ENCODE assay signal across 12 mouse cellular contexts in genomic region chr14:47986483-47986882, GRCm38 (mm10).
A peak's percentile ranks its signal among the peaks of the same experiment; 100 is the strongest.
DNase-seq lines count a peak whose midpoint lies in the region; ATAC-seq and TF ChIP-seq lines count a peak whose summit lies in the region.
"Had no signal": no experiment of that assay in that cellular context is flagged by ENCODE, and none has a peak within 500 bp of the region (broad histone marks: within the 10 kb centered on the region; RNA-seq: fewer than 3 reads in every experiment).

No protein-coding gene starts in this region.

- intact Hi-C loops in gastrocnemius, adult 2 months (cut with DNase I), result no loop called here

- H3K4me2 ChIP-seq in lung, embryonic 14.5 days, result 0 out of 2 replicates have a peak overlapping the region, but pooled peaks have one; percentile 7
- no peak overlapping the region for H3K4me2 ChIP-seq in stomach, embryonic 15.5 days
- H3K4me2 ChIP-seq: heart, embryonic 15.5 days had no signal

- peaks cover 9% of the 10 kb centered on the region; the same call in 1 of the 2 replicates for H3K4me1 ChIP-seq in lung, embryonic 14.5 days (ENCODE audit: insufficient read depth)
- H3K4me1 ChIP-seq in lung, adult 2 months (ENCODE audit: control insufficient read depth, insufficient read depth, low read length), result no peaks in the 10 kb centered on the region
- H3K4me1 ChIP-seq in stomach, embryonic 15.5 days, result no peaks in the 10 kb centered on the region
- H3K4me1 ChIP-seq: heart, embryonic 15.5 days had no signal

- H3K4me3 ChIP-seq in lung, embryonic 14.5 days (ENCODE audit: low read depth, low read length), result no peak overlapping the region
- H3K4me3 ChIP-seq in lung, adult 2 months (replicated peaks; ENCODE audit: extremely low read depth, low read depth, low read length), result no peak overlapping the region
- H3K4me3 ChIP-seq in gastrocnemius, adult 2 months, result 0 out of 2 replicates have a peak overlapping the region, but pooled peaks have one; percentile 11
- H3K4me3 ChIP-seq in stomach, embryonic 15.5 days (replicated peaks), result no peak overlapping the region
- H3K4me3 ChIP-seq: erythroblast, embryonic 14.5 days; heart, embryonic 15.5 days had no signal

- no peaks in the 10 kb centered on the region for H3K36me3 ChIP-seq in lung, embryonic 14.5 days (ENCODE audit: insufficient read depth)
- no peaks in the 10 kb centered on the region for H3K36me3 ChIP-seq in stomach, embryonic 15.5 days
- H3K36me3 ChIP-seq: heart, embryonic 15.5 days had no signal

- ATAC-seq in lung, embryonic 14.5 days (ENCODE audit: insufficient read depth), result peak; percentile 38; the same call in 1 of the 2 replicates
- ATAC-seq in stomach, embryonic 15.5 days (ENCODE audit: insufficient read depth, low FRiP score, low read depth), result no peak

- DNase-seq in adrenal gland, postnatal 10 days, result peak; percentile 5
- no peak for DNase-seq in adrenal gland, adult 2 months
- DNase-seq in lung, embryonic 14.5 days, result peak; percentile 26
- no peak for DNase-seq in lung, adult 2 months
- DNase-seq in gastrocnemius, adult 2 months, result peak; percentile 63
- no peak for DNase-seq in left cerebral cortex, adult 8-10 months (ENCODE audit: low spot score in 2 of 2)
- no peak for DNase-seq in adrenal gland, postnatal 25 days
- DNase-seq: kidney, adult 9 months; spleen, adult 18-20 months had no signal

- no peak overlapping the region for H3K27ac ChIP-seq in lung, embryonic 14.5 days (ENCODE audit: low read depth)
- peak overlapping the region; percentile 63 for H3K27ac ChIP-seq in gastrocnemius, adult 2 months
- peak overlapping the region; percentile 7; the same call in 1 of the 2 replicates for H3K27ac ChIP-seq in stomach, embryonic 15.5 days
- H3K27ac ChIP-seq: heart, embryonic 15.5 days had no signal

- no peak for TF ChIP-seq POLR2A in lung, adult 2 months (IDR thresholded peaks at IDR 0.05; ENCODE audit: borderline replicate concordance, extremely low read depth, low read depth, low read length)

- H3K9me3 ChIP-seq in lung, embryonic 14.5 days (ENCODE audit: low read depth, low read length), result no peaks in the 10 kb centered on the region
- no peaks in the 10 kb centered on the region for H3K9me3 ChIP-seq in stomach, embryonic 15.5 days
- H3K9me3 ChIP-seq: heart, embryonic 15.5 days had no signal

- TF ChIP-seq CTCF in lung, embryonic 14.5 days (IDR thresholded peaks at IDR 0.05; ENCODE audit: low read depth), result no peak
- TF ChIP-seq CTCF in lung, adult 2 months (IDR thresholded peaks at IDR 0.05; ENCODE audit: insufficient read depth, low read length), result no peak
- no peak for TF ChIP-seq CTCF in gastrocnemius, adult 2 months (IDR thresholded peaks at IDR 0.05)

- WGBS in lung, embryonic 14.5 days, result 4% methylated on average over 3 of the region's 3 CpGs
- WGBS in lung, adult 2 months, result 23% methylated on average over 3 of the region's 3 CpGs
- WGBS in stomach, embryonic 15.5 days, result 16% methylated on average over 3 of the region's 3 CpGs

- no peaks in the 10 kb centered on the region for H3K27me3 ChIP-seq in lung, embryonic 14.5 days (ENCODE audit: insufficient read depth, low read length)
- H3K27me3 ChIP-seq in stomach, embryonic 15.5 days (replicated peaks), result no peaks in the 10 kb centered on the region
- H3K27me3 ChIP-seq: heart, embryonic 15.5 days had no signal

- no peak overlapping the region for H3K9ac ChIP-seq in lung, embryonic 14.5 days
- no peak overlapping the region for H3K9ac ChIP-seq in stomach, embryonic 15.5 days
- H3K9ac ChIP-seq: heart, embryonic 15.5 days had no signal

Comparison
In these comparisons a context has a peak if more than half of its experiments do, and no peak if none do; other contexts are left out.
1. DNase-seq: peak in adrenal gland, postnatal 10 days (single experiment), lung, embryonic 14.5 days (single experiment) and gastrocnemius, adult 2 months (single experiment); none in adrenal gland, adult 2 months (single experiment), lung, adult 2 months (single experiment), left cerebral cortex, adult 8-10 months (0 of 2) and adrenal gland, postnatal 25 days (single experiment).